Mouse (Mus musculus): ENCODE measurements around the gene Prss23.

Gene Prss23

DNA sequence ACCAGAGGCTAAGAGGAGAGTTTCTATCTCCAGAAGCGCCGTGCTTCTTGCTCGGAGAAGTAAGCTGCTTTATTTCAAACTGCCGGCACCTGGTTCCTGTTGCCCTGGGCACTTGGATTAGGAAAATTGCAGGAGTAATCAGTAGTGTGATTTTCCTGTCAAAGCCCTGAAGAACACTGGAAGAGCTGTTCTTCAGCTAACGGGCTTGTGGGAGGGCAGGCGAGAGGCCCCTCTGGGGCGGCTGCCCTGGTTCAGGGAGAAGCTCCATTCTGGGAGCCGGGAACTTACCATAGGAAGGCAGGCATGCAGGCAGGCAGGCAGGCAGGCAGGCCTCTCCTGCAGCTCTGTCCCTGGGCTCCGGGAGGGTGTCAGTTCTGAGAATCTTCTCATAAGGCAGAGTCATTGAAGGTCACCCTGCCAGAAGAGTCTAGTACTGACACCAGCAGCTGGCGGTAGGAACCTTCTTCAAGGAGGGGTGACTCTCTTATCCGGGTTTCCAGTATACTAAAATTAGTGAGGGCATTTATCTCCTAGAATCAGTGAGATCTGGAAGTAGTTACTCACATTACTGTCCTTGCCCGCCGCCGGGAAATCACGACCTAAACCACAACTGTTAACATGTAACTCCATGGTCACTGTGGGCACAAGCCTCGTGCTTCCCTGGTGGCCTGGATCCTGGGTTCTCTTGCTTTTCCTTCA is at the start of gene Prss23:
TSS of gene Prss23 (minus strand) at position 457 of the 699 bp plus-strand sequence.
- DNase-seq (ENCODE audit: low spot score in 2 of 2), result no peak

DNA sequence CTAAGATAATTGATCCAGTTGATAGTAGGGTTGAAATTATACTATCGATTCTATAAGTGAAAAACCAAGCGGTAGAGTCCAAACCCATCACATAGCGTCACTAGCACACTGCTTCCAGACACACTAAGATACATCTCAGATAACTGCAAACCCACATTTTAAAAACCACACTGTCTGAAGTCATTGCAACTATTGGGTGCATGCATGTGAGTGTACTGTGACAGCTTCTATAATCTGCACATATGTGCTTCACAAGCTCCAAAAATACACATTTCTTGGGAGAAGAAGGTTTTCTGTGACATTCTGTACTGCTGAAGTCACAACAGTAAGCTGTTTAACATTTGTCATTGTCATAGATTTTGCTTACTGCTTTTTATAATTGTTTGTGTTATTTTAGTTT is 49.1 kb upstream of the Prss23 start:
- DNase-seq (ENCODE audit: low spot score in 2 of 2), result no peak

DNA sequence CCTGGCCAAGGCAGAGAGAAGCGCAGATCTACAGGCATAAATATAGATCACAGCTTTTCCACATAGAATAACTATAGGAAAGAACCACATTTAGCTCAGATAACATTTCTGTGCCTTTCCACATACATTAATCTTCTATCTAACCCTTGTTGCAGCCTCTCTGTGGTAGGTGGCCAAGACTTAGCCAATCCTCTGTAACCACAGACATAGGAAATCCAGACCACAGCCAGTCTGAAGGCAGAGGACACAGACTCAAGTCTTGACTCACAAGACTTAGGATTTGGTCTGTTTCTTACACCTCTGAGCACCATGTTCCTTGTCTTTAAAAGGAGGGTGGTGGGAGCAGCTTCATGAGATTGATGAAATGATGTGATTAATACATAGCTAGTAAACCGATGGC is 37.6 kb upstream of the Prss23 start:
- DNase-seq (ENCODE audit: low spot score in 2 of 2), result no peak

DNA sequence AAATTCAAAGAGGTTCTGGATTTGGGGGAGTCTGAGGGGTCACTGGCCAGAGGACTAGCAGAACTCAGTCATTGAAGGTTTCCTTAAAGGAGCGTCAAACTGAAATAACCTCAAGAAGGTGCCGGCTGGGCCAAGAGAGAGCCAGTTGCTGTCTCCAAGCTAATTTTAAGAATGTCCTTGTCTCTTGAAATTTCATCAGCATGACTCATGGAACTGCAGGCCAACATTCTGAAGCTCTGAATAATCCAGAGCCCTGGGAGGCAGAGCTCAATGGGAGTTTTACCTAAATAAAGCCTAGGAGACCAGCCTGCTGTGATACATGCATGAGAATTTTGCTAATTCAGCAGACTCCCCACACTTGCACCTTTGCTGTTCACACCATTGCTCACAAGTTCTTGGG is 36.5 kb upstream of the Prss23 start:
- DNase-seq (ENCODE audit: low spot score in 2 of 2), result peak; percentile 49 to 52

DNA sequence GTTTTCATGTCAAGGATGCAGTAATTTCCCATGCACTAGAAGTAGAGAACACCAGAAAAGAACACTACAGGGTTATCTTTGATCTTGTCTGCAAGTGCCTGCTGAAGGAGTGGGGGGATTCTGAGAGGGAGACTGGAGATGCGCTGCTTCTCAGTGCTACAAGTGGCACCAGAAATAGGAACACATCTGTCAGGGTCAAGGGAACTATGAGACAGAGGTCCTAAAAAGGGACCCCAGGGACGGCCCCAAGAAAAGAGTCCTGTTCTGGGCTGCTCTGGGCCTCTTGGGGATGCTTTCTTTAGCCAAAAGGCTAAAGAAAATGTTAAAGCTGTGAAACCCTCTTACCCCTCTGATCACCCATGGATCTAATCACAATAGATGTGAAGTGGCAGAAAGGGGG is 35.2 kb upstream of the Prss23 start:
- no peak for DNase-seq (ENCODE audit: low spot score in 2 of 2)

DNA sequence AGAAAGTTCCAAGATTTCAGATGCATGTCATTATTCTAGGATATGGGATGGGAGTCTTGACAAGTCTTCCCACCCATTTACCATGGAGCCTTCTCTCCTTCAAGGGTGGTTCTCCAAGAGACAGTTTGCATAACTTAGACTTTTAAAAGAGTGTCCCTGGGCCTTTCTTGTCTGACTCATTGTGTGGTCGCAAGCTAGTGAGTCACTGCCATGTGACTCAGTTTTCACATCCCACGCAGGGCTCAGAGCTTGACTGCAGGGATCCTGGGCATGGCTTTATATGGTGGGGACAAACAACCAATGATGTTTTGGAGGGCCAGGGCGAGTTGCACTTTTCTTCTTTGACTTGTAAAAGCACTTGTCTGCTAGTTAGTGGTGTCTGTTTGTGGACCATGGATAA is 34.0 kb upstream of the Prss23 start:
- DNase-seq (ENCODE audit: low spot score in 2 of 2), result peak in 1 of 2 experiments; percentile 9

DNA sequence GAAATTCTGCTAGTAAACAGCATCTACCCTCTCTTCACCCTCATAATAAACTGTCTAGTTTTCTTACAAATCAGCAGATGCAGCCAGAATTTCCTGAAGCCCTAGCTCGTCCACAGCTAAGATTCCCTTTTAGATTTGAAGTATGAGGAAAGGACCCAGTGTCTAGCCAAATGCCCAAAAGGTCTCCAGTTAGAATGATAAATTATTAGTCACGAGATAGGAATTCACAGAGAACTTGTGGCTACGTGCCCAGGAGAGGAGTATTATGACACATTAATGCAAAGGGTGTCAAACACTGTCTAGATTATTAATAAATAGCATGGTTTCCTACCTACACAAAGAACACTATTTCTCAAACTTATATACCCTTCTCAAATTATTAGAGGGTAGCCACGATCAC is 32.6 kb upstream of the Prss23 start:
- DNase-seq (ENCODE audit: low spot score in 2 of 2), result no peak

DNA sequence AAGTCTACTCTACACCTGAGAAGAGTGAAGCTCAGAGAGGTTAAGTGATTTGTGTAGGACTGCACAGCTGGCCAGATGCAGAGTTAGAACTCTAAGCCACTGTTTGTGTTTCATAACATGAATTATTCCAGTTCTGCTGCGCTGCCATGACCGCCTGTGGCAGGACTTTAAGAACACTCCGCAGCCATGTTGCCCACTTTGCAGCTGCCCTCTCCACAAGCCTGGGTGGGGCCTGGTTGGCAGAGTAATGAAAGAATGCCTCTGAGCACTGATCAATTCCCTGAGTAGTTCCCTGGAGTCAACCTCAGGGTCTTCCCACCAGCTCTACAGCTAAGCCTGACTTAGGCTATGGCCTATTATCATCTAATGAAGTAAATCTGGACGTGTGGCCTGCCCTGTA is 32.1 kb upstream of the Prss23 start:
- no peak for DNase-seq (ENCODE audit: low spot score in 2 of 2)

DNA sequence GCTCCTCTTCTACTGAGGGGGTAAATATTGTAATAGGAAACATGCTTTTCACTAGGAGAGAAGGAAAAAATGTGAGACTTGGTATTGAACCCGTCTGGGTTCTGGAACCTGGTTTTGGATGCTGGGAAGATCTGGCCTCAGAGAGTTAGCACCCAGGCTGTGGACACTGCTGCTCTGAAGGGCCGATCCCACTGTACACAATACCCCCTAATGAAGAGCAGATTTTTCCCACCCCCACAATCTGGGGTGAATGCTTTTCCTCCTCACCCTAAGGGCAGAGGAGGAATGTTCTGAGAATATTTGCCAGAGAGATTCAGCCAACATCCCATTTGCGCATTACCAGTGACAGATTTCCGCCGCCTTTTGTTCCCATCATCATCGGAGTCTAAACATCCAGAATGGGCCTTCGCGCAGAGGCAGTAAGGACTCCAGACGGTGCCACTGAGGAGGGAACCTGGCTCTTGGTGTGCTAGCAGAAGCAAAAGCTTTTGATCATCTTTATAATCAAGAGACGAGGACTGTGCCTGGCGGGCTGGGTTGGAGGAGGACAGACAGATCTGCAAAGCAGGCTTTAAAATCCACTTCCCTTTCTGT is 31.6 kb upstream of the Prss23 start:
- DNase-seq (ENCODE audit: low spot score in 2 of 2), result no peak

DNA sequence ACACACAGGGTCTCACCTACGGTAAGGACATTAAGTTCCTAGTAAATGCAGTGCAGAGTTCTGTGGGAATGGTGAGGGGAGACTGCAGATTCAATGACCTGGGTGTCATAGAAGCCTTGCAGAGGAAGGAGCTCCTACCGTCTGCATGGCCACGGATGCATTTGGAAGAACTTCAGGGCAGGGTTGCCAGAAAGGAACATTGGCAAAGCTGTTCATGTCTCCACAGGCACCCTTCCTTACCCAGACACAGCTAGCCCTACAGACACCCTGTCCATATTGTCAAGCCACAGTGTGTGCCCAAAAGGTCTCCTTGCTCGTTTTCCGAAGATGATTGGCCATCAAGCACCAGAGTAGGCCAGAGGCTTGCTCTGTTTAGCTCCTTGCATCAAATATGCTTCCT is 30.1 kb upstream of the Prss23 start:
- no peak for DNase-seq (ENCODE audit: low spot score in 2 of 2)

DNA sequence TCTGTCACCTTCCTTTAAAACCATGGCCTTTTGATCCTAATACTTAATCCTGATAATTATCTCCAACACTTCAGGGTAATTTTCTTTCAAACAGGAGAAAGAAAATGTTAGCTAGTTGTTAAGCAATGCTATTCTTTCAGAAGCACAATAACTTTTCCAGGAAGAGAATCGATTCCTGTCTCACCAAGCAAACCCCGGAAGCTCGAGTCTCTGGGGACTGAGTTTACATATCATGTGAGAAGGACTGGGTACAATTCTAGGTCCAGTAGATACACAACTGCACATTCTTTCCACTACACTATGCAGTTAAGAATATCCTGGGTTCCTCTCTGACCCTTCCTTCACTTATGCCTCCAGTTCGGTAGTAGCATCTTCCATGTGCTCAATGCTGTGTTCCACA is 29.7 kb upstream of the Prss23 start:
- DNase-seq (ENCODE audit: low spot score in 2 of 2), result no peak

DNA sequence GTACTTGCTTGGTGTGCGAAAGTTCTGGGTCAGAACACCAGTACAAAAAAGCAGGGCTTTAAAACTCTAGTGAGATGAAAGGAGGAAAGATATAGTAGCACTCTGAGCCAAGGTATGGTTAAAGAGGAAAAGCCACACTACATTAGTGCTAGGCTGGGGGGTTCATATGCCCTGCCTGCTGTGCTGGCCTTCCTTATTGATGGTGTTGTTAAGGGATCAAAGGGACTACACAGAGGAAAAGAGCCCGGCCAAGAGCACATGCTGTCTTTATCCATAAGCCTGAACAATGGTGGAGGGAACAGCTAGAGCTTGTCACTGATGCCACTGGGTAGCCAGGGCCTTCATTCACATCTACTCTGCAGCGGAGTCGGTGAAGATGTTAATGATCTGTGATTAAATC is 28.2 kb upstream of the Prss23 start:
- DNase-seq (ENCODE audit: low spot score in 2 of 2), result no peak

DNA sequence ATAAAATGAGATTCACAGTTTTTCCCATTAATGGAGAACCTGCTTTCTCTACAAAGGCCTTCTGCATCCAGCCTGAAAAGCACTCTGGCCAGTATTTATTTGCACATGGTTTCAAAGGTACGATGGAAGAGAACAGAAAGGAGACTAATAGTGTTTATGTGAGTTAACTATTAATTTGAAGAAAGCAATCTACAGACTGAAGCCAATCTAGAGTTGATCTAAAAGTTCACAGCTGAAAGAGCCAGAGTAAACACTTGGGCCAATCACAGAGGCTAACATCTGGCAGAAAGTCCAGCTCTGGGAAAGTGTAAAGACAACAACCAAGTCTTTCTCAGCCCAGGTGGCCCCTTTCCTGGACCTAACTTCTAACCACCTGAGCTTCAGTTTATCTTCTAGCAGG is 27.1 kb upstream of the Prss23 start:
- no peak for DNase-seq (ENCODE audit: low spot score in 2 of 2)

DNA sequence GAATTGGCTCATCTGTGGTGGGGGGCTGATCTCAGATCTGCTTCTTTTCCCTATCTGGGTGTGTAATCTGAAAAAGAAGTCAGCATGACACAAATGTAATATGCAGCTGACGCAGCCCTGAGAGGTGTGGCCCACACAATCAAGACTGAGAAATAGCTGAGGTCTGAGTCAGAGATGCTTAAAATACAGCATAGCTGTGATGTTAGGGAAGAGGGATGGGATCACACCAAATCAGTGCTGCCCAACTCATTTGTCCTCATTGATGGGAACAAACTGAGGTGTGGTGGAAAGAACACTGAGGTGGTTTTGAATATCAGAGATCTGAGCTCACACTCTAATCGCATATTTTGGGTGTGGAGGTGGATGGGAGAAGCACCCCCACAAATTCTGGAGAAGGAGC is 14.0 kb upstream of the Prss23 start:
- no peak for DNase-seq (ENCODE audit: low spot score in 2 of 2)

DNA sequence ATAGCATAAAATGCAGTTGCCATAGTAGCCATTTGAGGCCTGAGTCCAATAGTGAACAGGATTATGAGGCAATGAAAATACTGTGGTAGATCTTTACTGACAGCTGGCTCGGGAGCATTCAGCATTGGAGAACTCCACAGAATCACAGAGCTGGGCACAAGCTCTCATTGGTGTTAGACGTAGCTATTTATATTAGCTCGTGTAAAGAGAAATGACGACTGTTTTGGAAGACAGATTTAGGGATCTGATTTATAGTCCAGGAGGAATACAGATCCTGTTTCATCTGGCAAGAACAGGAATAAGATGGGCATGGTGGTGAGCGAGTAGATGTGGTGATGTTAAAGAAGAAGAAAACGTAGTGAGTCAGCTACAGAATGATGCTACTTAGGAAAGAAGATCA is 12.4 kb upstream of the Prss23 start:
- DNase-seq (ENCODE audit: low spot score in 2 of 2), result no peak

DNA sequence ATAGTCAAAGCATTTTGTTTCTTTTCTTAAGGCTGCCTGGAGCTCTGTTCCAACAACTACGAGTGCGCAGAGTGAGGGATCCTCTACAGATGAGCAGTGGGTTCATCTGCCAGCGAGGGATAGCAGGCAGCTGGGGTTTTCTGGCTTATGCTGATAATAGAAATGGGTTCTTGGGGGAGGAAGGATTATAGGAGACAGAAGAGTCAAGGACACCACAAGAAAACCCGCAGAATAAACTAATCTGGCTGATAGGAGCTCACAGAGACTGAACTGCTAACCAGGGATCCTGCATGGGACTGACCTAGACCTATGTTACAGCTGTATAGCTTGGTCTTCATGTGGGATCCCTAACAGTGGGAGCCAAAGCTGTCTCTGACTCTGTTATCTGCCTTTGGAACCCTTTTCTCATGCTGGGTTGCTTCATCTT is 456 bp upstream of the Prss23 start:
- no peak for DNase-seq (ENCODE audit: low spot score in 2 of 2)

DNA sequence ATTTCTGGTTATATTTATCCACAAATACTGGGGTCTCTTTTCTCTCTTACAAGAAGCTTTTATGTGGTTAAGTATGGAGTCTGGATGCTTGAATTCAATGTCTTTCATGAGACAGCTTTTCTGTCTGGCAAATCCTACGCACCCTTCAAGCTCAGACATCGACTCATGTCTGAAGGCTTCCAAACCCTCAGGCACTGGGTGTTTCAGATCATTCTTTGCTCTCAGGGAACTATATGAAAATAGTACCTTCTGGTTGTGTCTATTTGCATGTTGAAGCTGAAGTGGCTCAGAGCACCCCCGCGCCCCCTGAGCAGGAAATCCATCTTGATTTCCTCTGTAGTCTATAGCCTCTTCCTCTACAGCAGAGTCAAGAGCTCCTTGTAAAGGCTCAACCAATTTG is 3.2 kb downstream of the Prss23 start:
- DNase-seq (ENCODE audit: low spot score in 2 of 2), result no peak

DNA sequence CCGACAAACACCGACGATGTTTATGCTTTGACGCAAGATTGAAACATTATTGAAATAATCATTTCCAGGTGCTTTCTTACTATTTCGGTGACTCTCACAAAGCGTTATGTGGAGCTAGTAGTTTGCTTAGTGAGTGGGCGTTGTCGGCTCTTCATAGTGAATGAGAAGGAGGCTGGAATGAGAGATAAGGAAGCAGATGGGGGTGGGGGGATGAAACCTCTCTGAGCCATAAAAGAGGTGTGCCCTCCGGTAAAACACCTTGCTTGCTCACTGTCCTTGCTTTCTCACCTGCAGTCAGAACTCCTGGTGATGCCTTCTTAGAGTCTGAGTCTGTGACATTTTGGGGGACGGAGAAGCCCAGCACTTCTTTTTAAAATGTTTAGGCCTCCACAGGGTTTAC is 4.8 kb downstream of the Prss23 start:
- DNase-seq (ENCODE audit: low spot score in 2 of 2), result no peak

DNA sequence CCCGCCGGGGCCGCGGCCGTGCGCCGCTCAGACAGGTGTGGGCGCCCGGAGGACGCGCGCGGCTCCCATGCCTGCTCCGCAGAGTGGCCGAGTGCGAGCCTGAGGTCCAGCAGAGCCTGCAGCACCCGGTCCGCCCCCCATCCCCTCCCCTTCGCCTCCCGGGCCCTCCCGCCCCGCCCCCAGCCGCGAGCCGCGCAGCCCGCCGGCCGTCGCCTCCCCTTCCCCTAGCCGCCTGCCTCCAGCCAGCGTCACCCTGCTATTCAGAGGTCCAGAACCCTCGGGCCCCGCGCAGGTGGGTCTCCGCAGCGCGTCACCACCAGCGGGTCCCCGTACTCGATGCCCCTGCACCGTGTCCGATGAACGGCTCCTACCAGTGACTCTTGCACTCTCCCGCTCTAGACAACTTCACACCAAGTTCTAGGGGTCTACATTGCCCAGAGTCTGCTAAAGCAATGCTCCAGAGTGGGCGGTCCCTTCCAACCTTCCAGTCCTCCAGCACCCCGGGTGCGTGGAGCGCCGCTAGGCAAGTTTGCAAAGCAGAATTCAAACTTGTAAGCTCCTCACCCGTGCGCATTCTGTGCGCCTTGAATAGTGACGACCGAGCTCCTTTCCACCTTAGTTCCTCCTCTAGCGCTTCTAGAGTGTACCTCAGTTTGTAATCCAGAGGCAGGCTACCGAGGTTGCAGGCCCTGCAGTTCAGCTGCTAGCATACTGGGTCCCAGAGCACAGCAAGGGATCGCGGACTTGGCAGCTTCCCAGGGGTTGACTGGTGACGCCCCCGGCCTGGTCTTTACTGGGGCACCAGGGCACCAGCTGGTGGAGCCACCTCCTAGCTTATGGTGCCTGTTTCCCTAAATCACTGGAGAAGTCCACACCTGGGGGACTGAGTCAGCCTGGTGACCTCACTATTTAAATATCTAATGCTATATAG is 9.3 kb downstream of the Prss23 start:
- peak; percentile 48 to 59 for DNase-seq (ENCODE audit: low spot score in 2 of 2)

DNA sequence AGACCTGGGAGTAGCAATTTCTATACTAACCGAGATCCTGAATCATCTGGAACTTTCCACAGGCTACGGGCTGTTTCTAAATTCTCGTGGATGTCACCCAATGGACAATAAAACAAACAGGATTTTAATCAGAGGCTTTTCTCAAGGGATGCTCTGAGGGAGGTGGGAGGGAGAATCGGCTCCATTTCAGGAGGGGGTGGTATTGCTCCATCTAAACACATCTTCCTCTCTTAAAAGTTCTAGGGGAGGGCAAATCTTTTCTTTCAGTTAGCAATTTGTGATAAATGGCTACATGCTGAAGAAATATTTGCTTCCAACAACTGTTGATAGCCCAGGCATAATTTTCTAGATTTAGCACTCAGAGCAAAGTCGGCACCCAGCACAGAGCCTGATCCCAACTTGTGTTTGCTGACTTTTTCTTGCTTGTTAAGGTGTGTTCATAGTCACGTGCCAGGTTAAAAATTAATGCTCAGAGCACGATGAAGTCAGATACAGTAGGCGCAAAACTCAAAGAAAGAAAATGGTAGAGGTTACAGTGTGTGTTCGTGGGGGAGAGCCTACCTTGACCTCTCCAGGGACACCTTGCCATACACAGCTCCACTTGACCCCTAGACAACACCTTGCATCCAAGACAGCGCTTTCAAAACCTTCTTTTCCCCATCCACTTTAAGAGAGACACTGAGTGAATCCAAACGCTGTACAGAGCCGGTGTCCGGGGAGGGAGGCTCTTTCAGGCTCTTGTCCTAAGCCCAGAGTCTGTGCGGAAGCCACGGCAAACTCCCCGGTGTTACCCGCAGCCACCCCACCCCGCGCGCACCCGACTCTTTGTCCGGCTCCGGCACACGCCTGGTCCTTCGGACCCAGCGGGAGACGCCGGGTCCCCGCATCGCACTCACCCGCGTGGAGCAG is 10.2 kb downstream of the Prss23 start:
- no peak for DNase-seq (ENCODE audit: low spot score in 2 of 2)

DNA sequence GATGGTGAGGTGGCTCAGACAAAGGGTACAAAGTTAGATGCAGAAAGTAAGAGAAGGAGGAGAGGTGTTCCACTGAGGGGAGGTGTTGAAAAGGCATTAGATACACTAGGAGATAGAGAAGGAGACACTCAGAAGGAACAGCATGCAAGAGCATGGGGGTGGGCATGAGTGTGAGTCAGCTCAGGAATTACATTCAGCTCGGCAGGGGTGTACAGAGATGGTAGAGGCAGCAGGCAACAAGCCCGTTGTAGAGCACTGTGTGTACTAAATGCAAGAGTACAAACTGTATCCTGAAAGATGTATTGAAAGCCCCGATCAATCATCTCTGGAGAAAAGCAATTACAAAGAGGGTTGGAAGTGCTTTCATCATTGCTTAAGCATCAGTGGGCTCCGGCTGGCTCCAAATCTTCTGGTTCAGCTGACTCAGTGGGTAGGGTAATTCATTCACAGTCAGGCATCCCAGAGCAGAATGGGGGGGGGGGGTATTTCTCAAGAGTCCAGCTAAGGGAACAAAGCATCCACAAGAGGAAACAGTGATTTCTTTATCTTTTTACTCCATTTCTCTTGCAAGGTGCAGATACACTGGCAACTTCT is 15.0 kb downstream of the Prss23 start:
- no peak for DNase-seq (ENCODE audit: low spot score in 2 of 2)
